Mouse (Mus musculus) left cerebral cortex, adult 18-20 months (tissue): ENCODE measurements at regions not wholly inside any gene's neighbourhood (a gene's known extent, or its start where the extent isn't known, plus 50 kb on each side); places are given as distances from the start of the nearest gene placed in this dataset.
A peak's percentile ranks its signal among the peaks of the same experiment; 100 is the strongest.

Source experiments
- DNase-seq, 2 experiments: peaks; one replicate each; pipeline ENCODE4 v3.0.0; 2021 to 2022; ENCODE audit warnings: low spot score in 2 of 2, mixed read lengths in 1 of 2

DNA sequence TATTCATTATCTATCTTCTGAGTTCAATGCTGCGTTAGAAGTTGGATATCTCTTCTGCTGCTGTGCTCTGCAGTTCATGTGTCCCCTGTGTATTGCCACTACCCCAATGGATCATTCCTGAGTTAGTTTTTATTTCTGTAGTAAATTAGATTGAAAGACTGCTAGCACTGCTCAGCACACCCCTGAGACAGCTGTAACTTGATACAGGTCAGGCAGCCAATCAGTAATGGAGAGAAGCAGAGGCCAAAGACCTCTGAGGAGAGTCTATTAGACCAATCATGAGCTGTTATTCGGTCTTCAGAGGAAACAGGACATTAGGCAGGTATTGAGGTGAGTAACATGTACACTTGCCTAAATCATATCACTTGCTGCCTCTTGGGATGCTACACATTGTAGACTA lies 837.5 kb upstream of the Chordc1 start:
- no peak for DNase-seq

DNA sequence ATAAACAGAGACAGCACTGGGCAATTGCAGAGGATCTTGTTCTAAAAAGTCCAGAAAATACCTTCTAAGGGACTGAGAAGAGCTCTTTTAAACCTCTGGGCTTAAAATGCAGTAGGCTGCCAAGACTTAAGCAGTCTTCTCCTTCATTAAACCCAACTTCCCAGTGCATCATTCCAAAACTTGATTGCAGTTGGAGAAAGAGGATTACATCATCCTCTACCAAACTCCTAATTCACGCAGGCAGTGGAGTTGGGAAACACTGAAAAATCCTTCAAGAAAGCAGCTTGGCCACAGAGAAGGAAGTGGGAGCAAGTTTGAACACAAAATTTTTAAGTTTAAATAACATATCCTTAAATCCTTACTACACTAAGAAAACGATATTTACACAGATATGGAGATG lies 825.5 kb upstream of the Chordc1 start:
- DNase-seq, result no peak

DNA sequence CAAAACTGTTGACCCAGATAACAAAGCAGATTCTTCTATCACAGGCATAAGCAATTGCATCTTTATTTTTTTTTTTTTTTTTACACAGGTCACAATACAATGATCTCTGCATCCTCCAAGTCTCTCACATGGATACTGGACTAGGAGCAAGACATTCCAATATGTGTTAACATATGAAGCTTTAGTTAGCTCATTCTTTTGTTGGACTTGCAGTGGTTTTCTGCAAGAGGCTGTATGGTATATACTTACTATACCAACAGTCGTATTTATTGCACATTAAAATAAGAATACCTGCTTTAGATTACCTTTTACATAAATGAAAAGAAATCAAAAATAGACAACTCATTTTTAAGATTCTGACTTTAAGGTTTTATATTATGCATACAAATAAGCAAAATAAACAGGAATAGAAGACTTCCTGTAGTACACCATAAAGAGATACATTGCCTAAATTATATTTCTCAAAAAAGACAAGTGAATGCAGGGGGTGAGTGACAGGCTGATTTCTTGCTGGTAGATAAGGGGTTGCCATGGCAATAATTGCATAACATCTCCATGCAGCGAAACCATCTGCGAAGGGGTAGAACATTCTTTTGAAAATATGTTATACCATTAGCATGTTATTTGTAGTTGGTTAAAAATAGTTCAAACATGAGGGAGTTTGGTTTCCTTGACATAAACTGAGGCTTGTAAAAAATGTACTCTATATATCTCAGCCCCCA lies 807.1 kb upstream of the Chordc1 start:
- peak in 1 of 2 experiments; percentile 3 for DNase-seq

DNA sequence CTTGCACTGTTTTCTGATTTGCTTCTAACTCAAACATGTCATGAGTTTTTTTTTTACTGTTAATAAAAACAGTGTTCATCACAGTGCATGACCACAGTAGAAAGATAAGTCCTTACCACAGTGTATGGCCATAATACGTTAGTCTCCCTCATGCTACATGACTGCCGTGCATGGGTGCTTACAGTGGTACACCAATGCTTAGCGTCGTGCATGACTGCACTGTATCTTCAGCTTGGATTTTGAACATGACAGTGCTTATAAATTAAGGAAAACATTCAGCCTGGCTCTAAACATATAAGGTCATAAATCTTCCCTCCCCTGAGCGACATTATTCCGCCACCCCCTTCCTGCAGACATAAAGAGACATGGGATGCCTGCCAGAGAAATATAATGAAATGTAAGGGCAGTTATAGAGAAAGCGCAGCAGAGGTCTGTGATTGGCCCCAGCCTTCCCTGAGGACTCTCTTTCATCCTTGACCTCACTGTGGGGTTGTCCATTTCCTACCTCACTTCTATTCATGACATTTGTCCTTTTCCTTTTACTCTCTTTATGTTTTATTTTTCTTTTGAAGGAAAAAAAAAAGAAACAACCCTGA lies 791.7 kb upstream of the Chordc1 start:
- DNase-seq, result no peak

DNA sequence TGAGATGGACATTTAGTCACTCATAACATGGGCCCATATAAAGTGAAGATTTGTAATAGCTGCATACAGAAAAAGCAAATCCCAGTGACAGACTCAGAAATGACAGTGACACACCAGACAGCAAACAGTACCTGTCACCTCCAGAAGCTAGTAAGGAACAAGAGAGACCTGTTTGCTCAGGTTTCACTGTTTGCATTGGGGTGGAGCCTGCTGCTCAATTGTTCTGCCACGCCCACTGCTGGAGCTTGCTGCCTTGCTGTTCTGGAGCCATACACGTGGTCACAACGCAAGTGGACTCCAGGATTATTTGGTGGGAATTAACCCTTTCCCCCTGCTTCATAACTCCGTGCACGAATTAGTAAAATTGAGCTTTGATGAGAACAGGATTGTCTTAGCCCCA lies 783.2 kb upstream of the Chordc1 start:
- no peak for DNase-seq

DNA sequence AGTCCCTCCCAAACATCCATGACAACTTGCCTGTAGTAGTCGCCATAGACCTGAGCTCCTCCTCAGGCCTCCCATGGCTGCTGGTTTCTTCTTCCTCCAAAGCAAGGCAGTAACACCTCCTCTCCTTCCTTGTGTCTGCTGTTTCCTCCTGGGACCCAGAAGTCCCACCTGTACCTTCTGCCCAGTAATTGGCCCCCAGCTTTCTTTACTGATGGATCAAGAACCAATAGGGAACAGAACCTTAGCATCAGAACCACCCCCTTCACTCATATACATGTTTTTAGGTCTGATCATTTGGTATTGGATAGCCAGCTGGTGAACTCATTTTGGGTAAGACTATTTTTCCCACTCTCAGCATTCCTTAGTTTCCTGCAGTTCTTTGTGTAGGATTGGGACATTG lies 735.7 kb upstream of the Chordc1 start:
- no peak for DNase-seq

DNA sequence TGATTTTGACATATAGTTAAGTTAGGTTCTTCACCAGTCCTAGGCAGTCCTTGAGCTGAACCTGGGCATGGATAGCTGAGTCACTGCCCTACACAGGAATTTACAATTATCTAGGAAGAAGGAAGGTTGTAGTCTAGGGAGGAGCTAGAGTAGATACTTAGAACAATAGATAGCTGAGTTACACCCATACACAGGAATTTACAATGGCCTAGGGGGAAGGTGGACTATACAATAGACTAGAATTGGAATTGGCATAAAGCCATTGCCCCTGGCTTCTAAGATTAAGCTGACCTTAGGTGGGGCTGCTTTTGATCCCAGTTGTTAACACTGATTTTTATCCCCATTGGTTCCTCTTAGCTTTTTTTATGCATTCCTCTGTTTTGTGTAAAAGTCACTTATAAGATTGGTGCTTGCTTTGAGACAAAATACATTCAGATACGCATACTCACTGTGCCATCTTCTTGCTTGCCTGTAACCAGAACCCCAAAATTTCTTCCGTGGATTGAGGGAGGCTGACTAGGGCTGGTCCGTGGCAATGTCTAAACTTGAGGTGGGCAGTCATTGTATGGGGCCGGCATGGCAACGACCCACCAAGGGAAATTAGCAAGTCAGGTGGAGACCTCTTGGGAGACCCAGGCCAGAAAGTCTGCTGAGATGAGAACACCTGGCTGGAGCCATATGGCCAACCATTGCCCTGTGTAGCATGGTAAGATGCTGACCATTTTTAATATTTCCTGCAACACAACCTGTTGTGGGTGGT lies 734.1 kb upstream of the Chordc1 start:
- DNase-seq, result no peak

DNA sequence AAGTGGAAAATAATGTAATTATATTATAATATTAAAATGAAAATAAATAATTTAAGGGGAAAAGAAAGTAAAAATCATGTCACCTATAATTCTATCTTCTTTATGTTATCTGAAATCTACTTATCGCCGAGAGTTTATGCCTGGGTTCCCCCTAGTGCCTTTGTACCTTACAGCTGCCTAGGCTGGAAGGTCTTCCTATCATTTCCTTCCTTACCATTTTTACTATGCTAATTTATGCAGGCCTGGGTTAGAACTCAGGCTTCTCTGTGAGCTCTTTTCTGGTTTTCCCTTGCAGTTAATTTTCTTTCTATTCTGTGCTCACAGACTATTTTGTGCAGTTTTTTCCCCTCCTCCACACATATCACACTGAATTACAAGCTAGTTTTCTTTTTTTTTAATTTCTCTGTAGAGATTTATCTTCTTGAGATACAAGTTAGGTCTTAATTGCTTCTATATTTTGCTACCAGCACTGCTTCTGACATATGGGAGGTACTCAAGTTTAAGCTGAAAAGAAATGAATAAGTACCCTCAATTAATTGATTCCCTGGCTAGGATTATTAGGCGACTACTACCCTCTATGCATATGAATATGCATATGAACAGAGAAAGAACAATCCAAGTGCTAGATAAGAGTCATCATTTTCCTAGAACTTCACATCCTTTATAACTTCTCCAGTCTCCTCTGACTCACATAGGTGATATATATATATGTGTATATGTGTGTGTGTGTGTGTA lies 724.0 kb upstream of the Chordc1 start:
- DNase-seq, result no peak

DNA sequence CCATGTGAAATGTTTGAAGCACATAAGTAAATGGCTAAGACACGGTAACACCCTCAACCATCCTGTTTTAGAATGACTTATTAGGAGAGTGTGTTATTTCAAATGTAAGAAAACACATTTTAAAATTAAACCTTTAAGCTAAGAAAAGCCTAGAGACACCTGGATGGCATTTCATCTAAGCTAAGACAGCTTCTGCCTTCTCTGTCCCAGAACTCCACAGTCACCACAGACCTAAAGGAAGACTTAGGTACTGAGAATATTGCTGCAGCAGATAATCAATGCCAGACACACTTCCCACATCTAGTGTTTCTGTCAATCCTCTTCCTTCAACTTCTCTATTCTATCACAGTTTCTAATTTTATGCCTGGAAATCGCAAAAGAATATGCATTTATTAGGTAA lies 704.4 kb upstream of the Chordc1 start:
- DNase-seq, result no peak

DNA sequence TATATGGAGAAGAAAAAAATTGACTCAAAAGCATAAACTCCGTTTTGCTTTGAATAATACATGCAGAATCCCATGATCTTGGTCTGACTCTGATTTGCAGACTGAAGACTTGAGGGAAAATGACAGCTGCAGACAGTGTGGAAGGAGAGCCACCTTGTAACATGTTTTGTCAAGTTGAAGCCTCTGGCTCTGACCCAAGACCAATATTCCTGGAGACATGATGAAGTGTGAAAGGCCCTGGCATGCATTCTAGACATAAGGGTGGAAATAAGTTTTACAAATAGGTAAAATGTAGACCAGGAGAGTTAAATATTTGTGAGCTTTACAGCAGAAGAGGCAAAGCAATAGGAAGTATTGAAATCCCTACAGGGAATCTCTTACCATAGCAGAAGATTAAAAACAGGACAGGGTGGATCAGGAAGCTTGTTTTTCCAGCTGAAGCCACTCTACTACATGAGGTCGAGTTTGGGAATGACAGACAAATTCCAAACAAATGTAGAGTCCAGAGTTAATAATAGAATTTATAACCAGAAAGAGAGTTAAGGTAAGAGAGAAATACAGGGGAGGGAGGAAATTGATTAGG lies 703.9 kb upstream of the Chordc1 start:
- no peak for DNase-seq

DNA sequence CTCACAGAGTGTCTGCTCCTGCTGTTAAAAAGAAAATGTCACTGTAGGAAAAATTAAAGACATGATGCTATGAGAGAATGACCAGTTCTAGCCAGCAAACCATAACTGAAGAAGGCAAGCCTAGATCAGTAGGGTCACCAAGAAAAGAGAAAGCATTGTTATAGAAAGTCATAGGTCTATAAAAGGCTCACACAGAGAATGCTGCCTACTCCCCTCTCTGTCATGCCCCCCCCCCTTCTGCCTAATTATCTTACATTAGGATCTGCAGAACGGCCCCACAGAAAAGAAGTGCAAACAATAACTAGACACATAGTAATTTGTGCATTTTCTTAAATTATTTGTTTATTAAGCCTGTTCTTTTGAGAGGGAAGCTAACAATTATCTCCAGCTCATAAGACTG lies 680.8 kb upstream of the Chordc1 start:
- DNase-seq, result no peak

DNA sequence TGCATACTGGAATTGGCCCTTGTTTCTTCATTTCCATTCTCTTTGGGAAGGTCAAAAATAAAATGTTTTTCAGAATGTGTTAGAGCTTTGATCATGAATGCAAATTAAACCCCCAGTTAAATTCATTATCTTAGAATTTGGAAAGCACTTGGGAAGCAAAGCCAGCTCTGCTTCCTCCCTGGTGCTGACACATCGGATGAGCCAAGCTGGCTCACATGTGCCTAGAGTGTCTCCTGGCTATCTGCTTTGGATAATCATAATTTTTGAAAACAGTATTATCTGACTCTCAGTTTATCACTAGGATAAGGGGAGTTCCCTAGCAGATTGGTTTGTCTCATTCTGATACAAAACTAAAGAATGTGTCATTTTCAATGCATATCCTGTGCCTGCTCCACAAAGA lies 649.4 kb upstream of the Chordc1 start:
- DNase-seq, result no peak

DNA sequence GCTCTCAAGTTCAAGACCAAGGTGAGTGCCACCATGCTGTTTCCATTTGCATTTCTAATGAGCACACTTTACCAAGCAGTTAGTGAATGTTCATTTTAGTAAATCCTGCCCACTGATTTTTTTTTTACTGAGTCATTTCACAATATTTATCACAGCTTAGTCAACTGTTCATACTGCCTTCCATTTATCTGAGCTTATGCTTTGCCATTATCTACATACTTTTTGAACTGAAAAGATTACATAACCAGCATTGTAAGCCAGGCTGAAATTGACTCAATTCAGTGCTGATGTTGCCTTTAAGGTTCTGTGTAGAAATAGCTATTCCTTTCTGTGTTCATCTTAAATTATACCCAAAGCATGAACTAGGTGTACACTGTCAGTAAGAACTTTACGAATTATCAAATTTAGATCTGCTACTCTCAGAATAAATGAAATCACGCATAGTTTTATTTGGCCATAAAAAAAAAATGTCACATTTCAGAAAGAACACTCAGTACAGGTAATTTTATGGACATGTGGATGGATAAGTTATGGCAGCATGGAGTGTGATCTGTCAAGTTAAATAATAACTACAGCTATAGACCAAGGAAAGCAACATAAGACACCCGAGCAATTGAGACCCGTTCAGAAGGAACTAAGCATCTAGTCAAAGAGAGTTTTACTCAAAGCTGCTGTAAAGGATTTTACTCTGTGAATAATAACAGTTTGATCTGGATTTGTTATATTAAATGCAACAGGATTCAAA lies 645.9 kb upstream of the Chordc1 start:
- DNase-seq, result no peak

DNA sequence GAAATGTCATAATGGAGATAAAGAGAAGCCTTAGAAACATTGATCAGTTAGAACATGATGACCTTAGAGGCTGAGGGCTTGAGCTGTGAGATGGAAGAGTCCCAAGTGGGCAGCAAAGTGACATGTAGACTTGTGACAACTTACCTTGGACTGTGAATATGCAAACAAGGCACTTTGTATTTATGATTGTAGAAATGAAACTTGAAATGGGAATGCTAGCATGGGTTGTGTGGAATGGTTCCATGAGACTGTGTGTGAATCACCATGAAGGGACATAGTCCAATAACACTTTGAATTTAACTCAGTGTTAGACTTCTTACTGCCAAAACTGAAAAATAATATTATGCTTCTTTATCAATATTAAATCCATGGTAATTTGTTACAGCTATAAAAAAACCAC lies 638.1 kb upstream of the Chordc1 start:
- DNase-seq, result no peak

DNA sequence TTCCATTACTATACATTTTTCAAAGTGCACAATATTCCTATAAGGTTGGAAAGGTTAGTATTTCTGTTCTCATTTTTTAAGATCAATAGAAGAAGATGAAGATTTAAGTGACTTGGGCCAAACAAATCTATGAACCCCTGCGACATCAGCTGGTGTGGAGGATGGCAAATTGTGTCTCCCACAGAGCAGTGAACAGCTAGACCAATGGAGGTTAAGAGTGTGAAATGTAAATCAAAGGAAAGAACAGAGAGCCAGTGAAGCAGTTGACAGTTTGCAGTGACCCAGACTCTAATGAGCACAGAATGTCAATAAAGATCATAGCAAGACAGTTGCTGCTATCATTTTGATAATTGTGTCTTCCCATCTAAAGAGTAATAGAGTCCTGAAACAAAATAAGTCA lies 627.8 kb upstream of the Chordc1 start:
- no peak for DNase-seq

DNA sequence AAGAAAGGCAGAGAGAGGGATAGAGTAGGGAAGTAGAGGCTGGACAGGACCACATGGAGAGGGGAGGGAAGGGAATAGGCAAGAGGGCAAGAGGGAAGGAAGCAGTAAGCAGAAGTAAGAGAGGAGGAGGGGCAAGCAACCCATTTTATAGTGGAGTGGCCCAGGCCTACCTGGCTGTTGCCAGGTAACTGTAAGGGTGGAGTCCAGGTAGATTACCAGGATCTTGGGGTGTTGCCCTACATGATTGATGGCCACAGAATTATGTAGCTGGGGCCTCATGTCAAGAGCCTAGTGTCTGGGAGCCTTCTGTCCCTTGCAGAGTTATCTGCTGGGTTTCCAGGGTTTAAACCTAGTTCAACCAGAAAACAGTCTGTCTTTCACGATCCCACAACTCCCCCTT lies 623.7 kb upstream of the Chordc1 start:
- no peak for DNase-seq

DNA sequence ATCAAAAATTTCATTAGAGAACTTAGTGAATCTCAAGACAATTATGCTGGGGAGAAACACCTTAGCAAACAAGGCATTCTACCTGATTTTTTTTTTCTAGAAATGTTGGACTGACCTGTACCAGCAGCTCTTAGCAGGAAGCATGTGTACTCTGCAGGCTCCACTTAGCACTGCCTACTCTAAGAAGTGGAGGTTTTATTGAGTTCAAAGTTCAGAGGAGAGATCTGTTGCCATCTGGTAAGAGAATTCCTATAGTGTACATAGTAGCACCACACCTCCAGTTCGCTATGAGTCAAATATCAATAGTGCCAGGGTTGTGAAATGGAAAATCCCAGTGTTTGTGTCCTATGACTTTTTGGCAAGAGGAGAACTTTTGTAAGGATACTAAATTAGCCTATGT lies 616.4 kb upstream of the Chordc1 start:
- DNase-seq, result no peak
